Mouse (Mus musculus) lung, embryonic 14.5 days (tissue): Measurements from ENCODE around the gene Gpat2. TPM values are rescaled to one million over a fixed set of nuclear protein-coding genes. Genes with fewer than 3 reads are reported as not detected.

ENCODE experiments used
- ATAC-seq: fragments of 200-750 bp; cut with Nextera tagmentation; 2 replicates; pipeline ENCODE4 v1.8.0; 2017; ENCODE audit warnings: mild to moderate bottlenecking, moderate TSS enrichment, moderate library complexity; ENCODE audit not compliant: insufficient read depth
- DNase-seq: peaks from one replicate; pipeline ENCODE4 v3.0.0-alpha.2; 2015
- H3K27ac ChIP-seq: fragments of 300-500 bp; sonication (generic); 2 replicates; pipeline ENCODE4 v1.5.1; 2014; ENCODE audit warnings: low read depth, mild to moderate bottlenecking, moderate library complexity
- H3K27me3 ChIP-seq: fragments of 300-500 bp; sonication (generic); 2 replicates; pipeline ENCODE4 v1.6.1; 2014; ENCODE audit warnings: low read length, control low read depth; ENCODE audit not compliant: insufficient read depth
- H3K36me3 ChIP-seq: fragments of 300-500 bp; sonication (generic); 2 replicates; pipeline ENCODE4 v1.6.1; 2014; ENCODE audit warnings: control low read depth; ENCODE audit not compliant: insufficient read depth
- H3K4me1 ChIP-seq: fragments of 300-500 bp; sonication (generic); 2 replicates; pipeline ENCODE4 v1.6.1; 2014; ENCODE audit warnings: antibody characterized with exemption, control low read depth; ENCODE audit not compliant: insufficient read depth
- H3K4me2 ChIP-seq: fragments of 300-500 bp; sonication (generic); 2 replicates; pipeline ENCODE4 v1.6.1; 2014; ENCODE audit warnings: mild to moderate bottlenecking
- H3K4me3 ChIP-seq: fragments of 300-500 bp; sonication (generic); 2 replicates; pipeline ENCODE4 v1.5.1; 2014; ENCODE audit warnings: low read depth, low read length
- H3K9ac ChIP-seq: fragments of 300-500 bp; sonication (generic); 2 replicates; pipeline ENCODE4 v1.6.1; 2014
- H3K9me3 ChIP-seq: fragments of 300-500 bp; sonication (generic); 2 replicates; pipeline ENCODE4 v1.6.1; 2016; ENCODE audit warnings: low read depth, low read length, control low read depth
- CTCF ChIP-seq: IDR thresholded peaks from 2 replicates; pipeline ENCODE4 v1.5.1; 2016; ENCODE audit warnings: antibody characterized with exemption, low read depth
- WGBS: fragments of 180-500 bp; shearing (Covaris S2); extraction: QIAGEN DNeasy Blood & Tissue Kit; methylation state at CpG from one replicate; pipeline ENCODE4 v1.1.7; 2014; 5-methylcytosine and 5-hydroxymethylcytosine counted together
- polyA plus RNA-seq: library from polyadenylated mRNA; unstranded; fragments of >200 nt; fragmentation: Nextera tagmentation; extraction: Ambion mirVana; gene quantifications from 2 replicates; pipeline ENCODE4 v1.2.1, GENCODE M21; 2014

Gpat2 gene
- polyA plus RNA-seq, 1 experiment from 2014 or later, result 0.42 TPM

GRCm38 (mm10) chr2:127387521-127387920, 37.5 kb upstream of the Gpat2 start:
- 51% methylated on average over 2 of the region's 2 CpGs for WGBS
- DNase-seq, result no peak

GRCm38 (mm10) chr2:127390352-127390751, 34.6 kb upstream of the Gpat2 start:
- H3K4me3 ChIP-seq, result no peak overlapping the region
- ATAC-seq (no peak), DNase-seq (no peak)
- no peak overlapping the region for H3K27ac ChIP-seq
- no peak overlapping the region for H3K4me2 ChIP-seq
- H3K27me3 ChIP-seq, result no peaks in the 10 kb centered on the region
- no peak overlapping the region for H3K9ac ChIP-seq
- WGBS, result 52% methylated on average over 3 of the region's 3 CpGs
- no peaks in the 10 kb centered on the region for H3K4me1 ChIP-seq
- TF ChIP-seq CTCF, result no peak
- no peaks in the 10 kb centered on the region for H3K9me3 ChIP-seq
- no peaks in the 10 kb centered on the region for H3K36me3 ChIP-seq

More at GRCm38 (mm10) chr2:127387521-127387920, 37.5 kb upstream of the Gpat2 start:
- Histone ChIP-seq H3K9me3 (no peaks in the 10 kb centered on the region), H3K27me3 (no peaks in the 10 kb centered on the region), H3K36me3 (no peaks in the 10 kb centered on the region), H3K9ac (no peak overlapping the region), H3K27ac (no peak overlapping the region), H3K4me2 (no peak overlapping the region), H3K4me3 (no peak overlapping the region), H3K4me1 (no peaks in the 10 kb centered on the region)
- ATAC-seq, result no peak
- no peak for TF ChIP-seq CTCF

GRCm38 (mm10) chr2:127390846-127391245, 34.2 kb upstream of the Gpat2 start:
- no peak overlapping the region for H3K4me2 ChIP-seq
- 50% methylated on average over 4 of the region's 4 CpGs for WGBS
- ATAC-seq (no peak), DNase-seq (no peak)
- H3K9me3 ChIP-seq, result no peaks in the 10 kb centered on the region
- no peak overlapping the region for H3K9ac ChIP-seq
- H3K27me3 ChIP-seq, result no peaks in the 10 kb centered on the region
- H3K36me3 ChIP-seq, result no peaks in the 10 kb centered on the region
- TF ChIP-seq CTCF, result no peak
- H3K27ac ChIP-seq, result no peak overlapping the region
- H3K4me3 ChIP-seq, result no peak overlapping the region
- no peaks in the 10 kb centered on the region for H3K4me1 ChIP-seq

- ATAC-seq, result no peak
- WGBS, result 45% methylated on average over 3 of the region's 3 CpGs
- DNase-seq, result no peak
- H3K9ac ChIP-seq, result no peak overlapping the region
- H3K9me3 ChIP-seq, result no peaks in the 10 kb centered on the region
- H3K36me3 ChIP-seq, result no peaks in the 10 kb centered on the region
- H3K27ac ChIP-seq, result no peak overlapping the region
- H3K27me3 ChIP-seq, result no peaks in the 10 kb centered on the region
- no peak overlapping the region for H3K4me2 ChIP-seq
- no peak for TF ChIP-seq CTCF
- no peaks in the 10 kb centered on the region for H3K4me1 ChIP-seq
- H3K4me3 ChIP-seq, result no peak overlapping the region
Observed at GRCm38 (mm10) chr2:127391323-127391722, 33.7 kb upstream of the Gpat2 start.

- DNase-seq (no peak), ATAC-seq (no peak)
- no peak overlapping the region for H3K4me3 ChIP-seq
- no peaks in the 10 kb centered on the region for H3K27me3 ChIP-seq
- H3K4me1 ChIP-seq, result no peaks in the 10 kb centered on the region
- no peak for TF ChIP-seq CTCF
- no peak overlapping the region for H3K4me2 ChIP-seq
- H3K27ac ChIP-seq, result no peak overlapping the region
- H3K9ac ChIP-seq, result no peak overlapping the region
- WGBS, result 67% methylated on average over 5 of the region's 5 CpGs
- H3K36me3 ChIP-seq, result no peaks in the 10 kb centered on the region
- no peaks in the 10 kb centered on the region for H3K9me3 ChIP-seq
Observed at GRCm38 (mm10) chr2:127394606-127395161, 30.3 kb upstream of the Gpat2 start.

GRCm38 (mm10) chr2:127398738-127399137, 26.3 kb upstream of the Gpat2 start:
- ATAC-seq (no peak), DNase-seq (no peak)
- no peaks in the 10 kb centered on the region for H3K27me3 ChIP-seq
- TF ChIP-seq CTCF, result no peak
- no peak overlapping the region for H3K9ac ChIP-seq
- H3K9me3 ChIP-seq, result no peaks in the 10 kb centered on the region
- 49% methylated on average over 7 of the region's 7 CpGs for WGBS
- no peak overlapping the region for H3K27ac ChIP-seq
- H3K4me1 ChIP-seq, result no peaks in the 10 kb centered on the region
- no peak overlapping the region for H3K4me2 ChIP-seq
- H3K36me3 ChIP-seq, result no peaks in the 10 kb centered on the region
- no peak overlapping the region for H3K4me3 ChIP-seq

- Histone ChIP-seq H3K27me3 (no peaks in the 10 kb centered on the region), H3K4me3 (no peak overlapping the region), H3K4me1 (no peaks in the 10 kb centered on the region), H3K27ac (no peak overlapping the region), H3K4me2 (no peak overlapping the region), H3K9me3 (no peaks in the 10 kb centered on the region), H3K36me3 (no peaks in the 10 kb centered on the region), H3K9ac (no peak overlapping the region)
- DNase-seq (no peak), ATAC-seq (no peak)
- 60% methylated on average over 6 of the region's 6 CpGs for WGBS
- no peak for TF ChIP-seq CTCF
Observed at GRCm38 (mm10) chr2:127411126-127411525, 13.9 kb upstream of the Gpat2 start.

GRCm38 (mm10) chr2:127415806-127416205, 9.2 kb upstream of the Gpat2 start:
- WGBS, result 60% methylated on average over 10 of the region's 10 CpGs
- no peaks in the 10 kb centered on the region for H3K4me1 ChIP-seq
- H3K4me2 ChIP-seq, result no peak overlapping the region
- no peak overlapping the region for H3K27ac ChIP-seq
- H3K9ac ChIP-seq, result no peak overlapping the region
- ATAC-seq, result no peak
- H3K9me3 ChIP-seq, result no peaks in the 10 kb centered on the region
- no peak for TF ChIP-seq CTCF
- H3K36me3 ChIP-seq, result no peaks in the 10 kb centered on the region
- DNase-seq, result no peak
- H3K4me3 ChIP-seq, result no peak overlapping the region
- H3K27me3 ChIP-seq, result no peaks in the 10 kb centered on the region
